Mouse (Mus musculus) midbrain, embryonic 14.5 days (tissue): Measurements from ENCODE around the gene Chmp1a. TPM values are rescaled to one million over a fixed set of nuclear protein-coding genes. Genes with fewer than 3 reads are reported as not detected.

Experiments
- ATAC-seq: fragments of 200-750 bp; cut with Nextera tagmentation; 2 replicates; pipeline ENCODE4 v1.8.0; 2017; ENCODE audit warnings: moderate number of reproducible peaks, moderate library complexity; ENCODE audit not compliant: low FRiP score, low TSS enrichment
- DNase-seq: peaks from one replicate; pipeline ENCODE4 v3.0.0-alpha.2; 2015
- H3K27ac ChIP-seq: fragments of 300-500 bp; sonication (generic); replicated peaks from 2 replicates; pipeline ENCODE4 v1.5.1; 2014; ENCODE audit warnings: mild to moderate bottlenecking, low read depth, low read length, moderate library complexity
- H3K27me3 ChIP-seq: fragments of 300-500 bp; sonication (generic); 2 replicates; pipeline ENCODE4 v1.6.1; 2014; ENCODE audit warnings: low read length, control low read depth, mixed read lengths; ENCODE audit not compliant: control insufficient read depth, insufficient read depth
- H3K36me3 ChIP-seq: fragments of 300-500 bp; sonication (generic); 2 replicates; pipeline ENCODE4 v1.6.1; 2014; ENCODE audit warnings: low read length, control low read depth; ENCODE audit not compliant: control insufficient read depth, insufficient read depth
- H3K4me1 ChIP-seq: fragments of 300-500 bp; sonication (generic); 2 replicates; pipeline ENCODE4 v1.6.1; 2014; ENCODE audit warnings: mild to moderate bottlenecking, antibody characterized with exemption, low read length, control low read depth; ENCODE audit not compliant: control insufficient read depth, insufficient read depth
- H3K4me2 ChIP-seq: fragments of 300-500 bp; sonication (generic); 2 replicates; pipeline ENCODE4 v1.6.1; 2014; ENCODE audit warnings: mild to moderate bottlenecking, low read length, moderate library complexity
- H3K4me3 ChIP-seq: fragments of 300-500 bp; sonication (generic); replicated peaks from 2 replicates; pipeline ENCODE4 v1.5.1; 2014; ENCODE audit warnings: low read depth, low read length
- H3K9ac ChIP-seq: fragments of 300-500 bp; sonication (generic); replicated peaks from 2 replicates; pipeline ENCODE4 v1.6.1; 2014; ENCODE audit warnings: mild to moderate bottlenecking, low read length, moderate library complexity
- H3K9me3 ChIP-seq: fragments of 300-500 bp; sonication (generic); 2 replicates; pipeline ENCODE4 v1.6.1; 2016; ENCODE audit warnings: low read length, control low read depth, mixed read lengths; ENCODE audit not compliant: control insufficient read depth
- WGBS: fragments of 180-500 bp; shearing (Covaris S2); extraction: QIAGEN DNeasy Blood & Tissue Kit; methylation state at CpG from one replicate; pipeline ENCODE4 v1.1.7; 2014; 5-methylcytosine and 5-hydroxymethylcytosine counted together
- polyA plus RNA-seq: library from polyadenylated mRNA; unstranded; fragments of >200 nt; fragmentation: Nextera tagmentation; extraction: Ambion mirVana; gene quantifications from 2 replicates; pipeline ENCODE4 v1.2.1, GENCODE M21; 2014

Gene Chmp1a
- polyA plus RNA-seq, 1 experiment from 2014 or later = 175 TPM

GRCm38 (mm10) chr8:123155177-123155576 is 57.4 kb downstream of the Chmp1a start:
- Histone ChIP-seq H3K4me2 (no peak overlapping the region), H3K4me3 (no peak overlapping the region), H3K4me1 (no peaks in the 10 kb centered on the region), H3K36me3 (no peaks in the 10 kb centered on the region), H3K9ac (no peak overlapping the region), H3K9me3 (no peaks in the 10 kb centered on the region), H3K27ac (no peak overlapping the region), H3K27me3 (no peaks in the 10 kb centered on the region)
- DNase-seq (no peak), ATAC-seq (no peak)
- WGBS = 86% methylated on average over 5 of the region's 5 CpGs

Other genes with a start within 250 kb of the Chmp1a start
- gene Ankrd11, start 170.5 kb downstream of the Chmp1a start, polyA plus RNA-seq = 42.4 and 46.2 TPM in 2 replicates
- 42.0 and 43.6 TPM in 2 replicates for gene Spg7, start 149.8 kb downstream of the Chmp1a start, polyA plus RNA-seq
- gene Rpl13, start 110.4 kb downstream of the Chmp1a start, polyA plus RNA-seq = 843 and 877 TPM in 2 replicates
- 1.8 and 3.7 TPM in 2 replicates for gene Cpne7, start 95.4 kb downstream of the Chmp1a start, polyA plus RNA-seq
- 0.95 TPM in 1 of 2 replicates, not detected in the other for gene Sult5a1, start 54.4 kb downstream of the Chmp1a start, polyA plus RNA-seq
- not detected in 2 replicates for gene Dpep1, start 26.5 kb downstream of the Chmp1a start, polyA plus RNA-seq
- gene Spata33, start 69 bp upstream of the Chmp1a start, polyA plus RNA-seq = 5.3 and 6.9 TPM in 2 replicates
- gene Cdk10, start 12.1 kb upstream of the Chmp1a start, polyA plus RNA-seq = 53.9 and 62.6 TPM in 2 replicates
- gene Spata2l, start 23.5 kb upstream of the Chmp1a start, polyA plus RNA-seq = 4.4 and 5.1 TPM in 2 replicates
- 20.0 and 22.2 TPM in 2 replicates for gene Zfp276, start 41.4 kb upstream of the Chmp1a start, polyA plus RNA-seq
- 54.0 and 59.0 TPM in 2 replicates for gene Vps9d1, start 41.6 kb upstream of the Chmp1a start, polyA plus RNA-seq
- 8.0 and 9.2 TPM in 2 replicates for gene Fanca, start 105.8 kb upstream of the Chmp1a start, polyA plus RNA-seq
- gene Spire2, start 120.0 kb upstream of the Chmp1a start, polyA plus RNA-seq = 32.8 and 36.0 TPM in 2 replicates
- 254 and 294 TPM in 2 replicates for gene Tcf25, start 161.0 kb upstream of the Chmp1a start, polyA plus RNA-seq
- 0.24 and 0.28 TPM in 2 replicates for gene Mc1r, start 194.3 kb upstream of the Chmp1a start, polyA plus RNA-seq
- gene Tubb3, start 198.7 kb upstream of the Chmp1a start, polyA plus RNA-seq = 2,028 and 2,035 TPM in 2 replicates
- gene Def8, start 210.8 kb upstream of the Chmp1a start, polyA plus RNA-seq = 42.0 and 48.2 TPM in 2 replicates